Mouse (Mus musculus) lung, postnatal 0 days (tissue): Measurements from ENCODE around the gene Cep68.

ENCODE experiments used
- CTCF ChIP-seq: IDR thresholded peaks from 2 replicates; pipeline ENCODE4 v1.5.1; 2016; ENCODE audit warnings: antibody characterized with exemption, mild to moderate bottlenecking
- EP300 ChIP-seq: IDR thresholded peaks from 2 replicates; pipeline ENCODE4 v1.6.1; 2016; ENCODE audit warnings: antibody characterized with exemption, mild to moderate bottlenecking, control low read depth

DNA sequence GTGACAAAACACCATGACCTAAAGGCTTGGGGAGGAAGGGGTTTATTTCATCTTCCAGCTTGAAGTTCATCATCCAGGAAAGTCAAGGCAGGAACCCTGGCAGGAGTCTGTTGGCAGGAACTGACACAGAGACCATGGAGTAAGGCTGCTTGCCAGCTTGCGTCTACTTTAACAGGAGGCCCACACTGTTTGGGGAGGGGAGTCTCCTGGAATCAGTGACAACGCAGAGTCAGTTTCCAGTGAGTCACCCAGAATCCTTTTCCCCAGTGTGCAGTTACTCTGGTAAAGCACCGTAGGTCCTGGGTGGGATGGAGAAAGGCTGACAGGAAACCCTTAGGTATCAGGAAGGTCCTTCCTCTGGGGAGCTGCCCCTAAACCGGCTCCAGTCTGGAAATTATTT, 5.6 kb upstream of the Cep68 start:
- TF ChIP-seq CTCF (no peak), EP300 (no peak)
